Mouse (Mus musculus): ENCODE data around the gene Tmem237. TPM values are rescaled to one million over a fixed set of nuclear protein-coding genes. Genes with fewer than 3 reads are reported as not detected.

Gene Tmem237
- polyA plus RNA-seq, 1 experiment from 2014 or later = 40.1 TPM

DNA sequence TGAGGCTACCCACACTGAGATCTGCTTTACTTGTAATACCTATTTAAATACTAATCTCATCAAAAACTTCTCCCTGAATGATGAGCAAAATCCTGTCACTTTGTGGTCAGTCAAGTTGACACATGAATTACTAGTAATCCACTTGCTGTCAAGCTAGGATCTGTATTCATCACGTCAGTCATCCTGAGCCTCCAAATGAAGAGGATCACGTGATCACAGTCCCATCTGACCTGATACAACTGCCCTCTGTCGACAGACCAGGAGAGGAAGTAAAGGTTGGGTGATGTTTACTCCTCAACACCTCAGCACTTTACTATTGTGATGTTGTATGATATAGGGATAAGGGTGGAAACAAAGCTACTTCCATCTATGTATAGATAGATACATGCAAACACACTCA, 56.5 kb downstream of the Tmem237 start:
- 59% methylated on average over 3 of the region's 3 CpGs for WGBS

DNA sequence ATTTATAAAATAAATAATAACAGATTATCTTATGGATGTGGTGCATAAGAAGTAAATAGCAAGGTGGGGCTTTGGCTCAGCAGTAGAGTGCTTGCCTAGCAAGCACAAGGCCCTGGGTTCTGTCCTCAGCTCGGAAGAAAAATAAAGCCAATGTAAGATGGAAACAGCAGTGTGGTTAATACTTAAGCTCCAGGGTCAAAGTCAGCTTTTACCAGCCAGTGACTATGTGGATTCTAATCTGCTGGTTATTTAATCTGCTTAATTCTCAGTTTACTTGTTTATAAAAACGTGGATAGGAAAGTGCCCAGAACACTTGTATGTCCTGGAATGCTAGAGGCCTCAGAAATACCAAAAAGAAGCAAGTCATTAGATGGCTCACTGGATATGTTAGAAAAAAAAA, 63.3 kb downstream of the Tmem237 start:
- 68% methylated on average over 2 of the region's 2 CpGs for WGBS
- no peaks in the 10 kb centered on the region for H3K36me3 ChIP-seq

More for the DNA sequence above, 56.5 kb downstream of the Tmem237 start:
- Histone ChIP-seq H3K9me3 (no peaks in the 10 kb centered on the region), H3K27me3 (ENCODE audit: insufficient read depth, poor library complexity, severe bottlenecking) (no peaks in the 10 kb centered on the region), H3K4me3 (no peak overlapping the region), H3K4me1 (replicated peaks) (no peaks in the 10 kb centered on the region), H3K27ac (no peak overlapping the region), H3K36me3 (no peaks in the 10 kb centered on the region)
- no peak for DNase-seq (ENCODE audit: low spot score)

DNA sequence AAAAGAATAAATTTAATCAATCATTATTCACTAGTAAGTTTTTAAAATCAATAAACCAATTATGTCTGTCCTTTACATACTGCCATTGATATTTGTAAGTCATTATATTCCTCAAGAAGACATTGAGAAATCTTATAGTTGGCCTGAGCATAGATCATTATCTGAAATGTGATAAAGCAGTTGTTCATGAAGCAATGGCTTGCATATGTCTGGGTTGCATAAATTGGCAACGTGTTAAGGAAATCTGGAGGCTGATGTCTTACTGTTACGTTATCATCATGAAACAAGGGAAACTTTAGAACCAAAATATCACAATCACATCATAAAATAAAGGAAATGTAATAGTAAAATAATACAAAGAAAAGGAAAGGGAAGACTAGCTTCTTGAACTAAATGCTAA, 68.9 kb downstream of the Tmem237 start:
- Histone ChIP-seq H3K4me1 (replicated peaks) (no peaks in the 10 kb centered on the region), H3K36me3 (no peaks in the 10 kb centered on the region), H3K9me3 (no peaks in the 10 kb centered on the region), H3K27me3 (ENCODE audit: insufficient read depth, poor library complexity, severe bottlenecking) (no peaks in the 10 kb centered on the region), H3K4me3 (no peak overlapping the region), H3K27ac (no peak overlapping the region)
- WGBS = 80% methylated on average over 2 of the region's 2 CpGs
- no peak for DNase-seq (ENCODE audit: low spot score)

More for the DNA sequence above, 63.3 kb downstream of the Tmem237 start:
- Histone ChIP-seq H3K4me3 (no peak overlapping the region), H3K9me3 (no peaks in the 10 kb centered on the region), H3K4me1 (replicated peaks) (no peaks in the 10 kb centered on the region), H3K27ac (no peak overlapping the region), H3K27me3 (ENCODE audit: insufficient read depth, poor library complexity, severe bottlenecking) (no peaks in the 10 kb centered on the region)
- no peak for DNase-seq (ENCODE audit: low spot score)

Other genes with a start within 250 kb of the Tmem237 start
- 11.0 and 12.0 TPM in 2 replicates for gene Trak2, start 147.0 kb downstream of the Tmem237 start, polyA plus RNA-seq (2016; fragmentation: Nextera tagmentation; extraction: Ambion mirVana)
- gene Stradb, start 146.9 kb downstream of the Tmem237 start, polyA plus RNA-seq (2016; fragmentation: Nextera tagmentation; extraction: Ambion mirVana) = 29.9 and 34.1 TPM in 2 replicates
- gene C2cd6, start 25.5 kb downstream of the Tmem237 start, polyA plus RNA-seq (2016; fragmentation: Nextera tagmentation; extraction: Ambion mirVana) = not detected in 2 replicates
- gene Mpp4, start 43.0 kb upstream of the Tmem237 start, polyA plus RNA-seq (2016; fragmentation: Nextera tagmentation; extraction: Ambion mirVana) = 0.22 and 0.51 TPM in 2 replicates
- 17.5 and 18.0 TPM in 2 replicates for gene Als2, start 116.8 kb upstream of the Tmem237 start, polyA plus RNA-seq (2016; fragmentation: Nextera tagmentation; extraction: Ambion mirVana)
- gene Cdk15, start 136.5 kb upstream of the Tmem237 start, polyA plus RNA-seq (2016; fragmentation: Nextera tagmentation; extraction: Ambion mirVana) = 1.3 and 1.7 TPM in 2 replicates